Mouse (Mus musculus): ENCODE measurements around the gene Ankrd28.
"Not testable (repeated sequence)": the region's sequence is repeated elsewhere in the genome, so short reads cannot be mapped to it uniquely, and the experiment has no call there.

Gene Ankrd28

GRCm38 (mm10) chr14:31830571-31831369 lies at the start of gene Ankrd28:
Ankrd28 (minus strand) TSS chr14:31830651.
- DNase-seq (ENCODE audit: low spot score in 2 of 2), result peak; percentile 83 to 89

GRCm38 (mm10) chr14:31879456-31879855 lies 49.0 kb upstream of the Ankrd28 start:
- no peak for DNase-seq (ENCODE audit: low spot score in 2 of 2)

DNA sequence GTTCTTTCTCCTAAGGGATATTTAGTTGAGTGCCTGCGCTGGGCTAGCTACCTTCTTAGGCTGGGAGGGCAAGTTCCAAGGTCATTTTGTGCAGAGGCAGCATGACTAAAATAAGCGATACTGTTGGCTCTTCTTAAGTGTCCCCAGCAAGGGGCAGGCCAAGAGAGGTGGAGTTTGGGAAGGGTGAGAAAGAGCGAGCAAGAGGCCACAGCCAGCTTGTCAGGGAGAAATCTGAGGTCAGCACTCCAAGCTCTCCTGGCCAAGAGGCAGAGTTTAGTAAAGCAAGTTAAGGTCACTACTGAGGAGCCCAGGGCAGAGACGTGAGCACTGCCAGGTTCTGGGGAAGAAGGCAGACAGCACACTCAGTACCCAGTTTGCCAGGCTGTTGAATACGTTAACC lies 41.7 kb upstream of the Ankrd28 start:
- DNase-seq (ENCODE audit: low spot score in 2 of 2), result no peak

GRCm38 (mm10) chr14:31870436-31870835 lies 40.0 kb upstream of the Ankrd28 start:
- no peak for DNase-seq (ENCODE audit: low spot score in 2 of 2)

- no peak for DNase-seq (ENCODE audit: low spot score in 2 of 2)
Measured at GRCm38 (mm10) chr14:31868591-31868990, 38.1 kb upstream of the Ankrd28 start.

DNA sequence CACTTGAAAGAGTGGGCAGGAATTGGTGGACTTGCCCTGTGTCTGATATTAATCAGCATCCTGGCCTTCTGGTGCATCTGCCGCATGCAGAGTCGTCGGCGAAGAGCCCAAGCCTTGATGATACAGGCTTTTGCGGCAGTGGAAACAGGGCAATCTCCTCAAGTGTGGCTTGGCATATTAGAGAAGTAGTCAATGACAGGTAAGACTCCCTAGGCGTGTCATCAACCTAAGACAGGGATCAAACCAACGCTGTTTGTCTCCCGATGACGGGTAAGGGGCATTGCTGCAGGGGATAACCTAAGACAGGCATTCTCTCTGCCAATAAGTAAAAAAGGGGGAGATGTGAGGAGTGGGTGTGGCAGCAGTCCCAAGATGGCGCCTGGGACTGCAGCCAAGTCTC lies 35.9 kb upstream of the Ankrd28 start:
- not testable (repeated sequence) for DNase-seq (ENCODE audit: low spot score in 2 of 2)

- no peak for DNase-seq (ENCODE audit: low spot score in 2 of 2)
Measured at GRCm38 (mm10) chr14:31858679-31859078, 28.2 kb upstream of the Ankrd28 start.

- DNase-seq (ENCODE audit: low spot score in 2 of 2), result peak; percentile 31 to 49
Measured at GRCm38 (mm10) chr14:31857096-31857975, 26.9 kb upstream of the Ankrd28 start.

- DNase-seq (ENCODE audit: low spot score in 2 of 2), result peak; percentile 23 to 27
Measured at GRCm38 (mm10) chr14:31856007-31856406, 25.6 kb upstream of the Ankrd28 start.

- peak; percentile 29 to 52 for DNase-seq (ENCODE audit: low spot score in 2 of 2)
Measured at GRCm38 (mm10) chr14:31854667-31855066, 24.2 kb upstream of the Ankrd28 start.

GRCm38 (mm10) chr14:31843571-31843970 lies 13.1 kb upstream of the Ankrd28 start:
- no peak for DNase-seq (ENCODE audit: low spot score in 2 of 2)

DNA sequence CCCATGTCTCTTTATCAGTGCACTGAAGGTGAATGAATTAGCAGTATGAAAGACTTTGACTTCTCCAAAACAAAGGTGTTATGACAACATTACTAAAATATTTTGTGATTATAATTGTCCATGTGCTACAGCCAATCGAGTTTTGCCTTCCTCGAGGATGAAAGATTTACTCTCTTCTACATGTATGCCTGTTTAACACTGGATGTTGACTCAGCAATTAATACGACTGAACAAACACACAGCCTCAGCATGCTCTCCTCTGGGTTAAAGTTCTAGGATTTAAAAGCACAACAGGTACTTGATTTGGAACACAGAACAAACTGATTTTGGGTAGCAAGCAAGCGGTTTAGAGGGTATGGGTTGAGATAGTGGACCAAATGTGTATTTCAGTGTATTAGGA lies 1.6 kb upstream of the Ankrd28 start:
- DNase-seq (ENCODE audit: low spot score in 2 of 2), result no peak

DNA sequence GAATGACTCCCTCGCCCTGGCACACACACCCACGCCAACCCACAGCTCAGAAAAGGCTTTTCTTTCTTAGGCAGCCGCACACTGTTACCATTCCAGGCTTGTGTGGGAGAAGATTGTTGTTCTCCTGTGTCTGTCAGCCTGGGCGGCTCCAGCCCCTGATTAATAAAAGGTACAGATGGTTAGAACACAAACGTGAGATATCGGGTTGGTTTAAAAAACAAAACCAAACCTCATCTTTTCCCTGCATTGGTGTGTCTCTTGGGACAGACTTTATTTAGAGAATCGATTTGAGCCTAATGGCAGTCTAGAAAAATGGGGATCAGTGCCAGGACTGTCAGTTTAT lies 890 bp upstream of the Ankrd28 start:
- peak; percentile 27 to 42 for DNase-seq (ENCODE audit: low spot score in 2 of 2)

DNA sequence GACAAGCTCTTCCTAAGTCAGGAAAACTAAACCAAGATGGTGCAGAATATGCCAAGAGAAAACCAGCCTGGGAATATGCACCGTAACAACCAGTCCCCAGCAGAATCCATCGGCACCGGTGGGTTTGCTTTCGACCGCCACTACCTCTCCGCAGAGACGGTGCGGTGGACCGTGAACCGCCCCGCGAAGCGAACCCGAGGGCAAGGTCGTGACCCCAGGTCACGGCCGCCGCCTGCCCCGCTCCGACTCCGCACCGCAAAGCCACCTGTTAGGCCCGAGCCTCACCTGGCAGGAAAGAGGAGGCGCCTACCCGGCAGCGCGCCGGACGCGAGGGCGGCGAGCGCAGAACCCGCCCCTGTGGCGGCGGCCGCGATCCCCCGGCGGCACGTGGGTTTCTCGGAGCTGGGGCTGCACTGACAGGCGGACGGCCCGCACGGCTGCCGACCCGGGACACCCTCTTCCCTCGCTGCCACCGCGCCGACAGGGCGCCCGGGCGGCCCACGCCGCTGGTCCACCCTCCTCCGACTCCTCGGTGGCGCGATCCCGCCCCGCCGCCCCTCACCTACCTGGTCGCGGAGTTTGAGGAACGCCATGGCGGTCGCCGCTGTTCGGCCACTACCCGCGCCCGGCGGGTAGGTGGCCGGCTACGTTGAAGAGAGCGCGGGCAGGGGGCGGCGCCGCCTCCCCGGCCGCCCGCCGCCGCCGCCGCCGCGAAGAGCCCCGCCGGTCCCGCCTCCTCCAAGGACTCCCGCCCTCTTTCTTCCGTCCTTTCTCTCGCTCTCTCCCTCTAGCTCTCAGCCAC lies 489 bp downstream of the Ankrd28 start:
- peak; percentile 37 to 45 for DNase-seq (ENCODE audit: low spot score in 2 of 2)

DNA sequence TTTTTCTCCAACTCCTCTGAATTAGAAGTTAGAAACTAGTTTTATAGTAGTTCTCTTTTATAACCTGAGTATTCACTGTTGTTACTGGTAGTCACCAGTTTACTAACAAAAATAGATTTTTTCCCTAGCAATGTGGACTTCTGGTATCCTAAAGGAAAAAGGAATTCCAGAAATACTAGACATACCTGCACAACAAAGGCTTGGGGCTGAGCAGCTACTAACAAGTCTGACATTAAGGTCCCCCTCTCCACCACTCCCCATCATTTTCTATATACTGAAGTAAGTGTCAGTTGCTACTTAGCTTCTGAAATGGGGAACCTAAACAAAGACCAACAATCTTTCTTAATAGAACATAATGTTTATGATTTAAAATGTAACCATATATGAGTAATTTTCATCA lies 3.2 kb downstream of the Ankrd28 start:
- no peak for DNase-seq (ENCODE audit: low spot score in 2 of 2)

GRCm38 (mm10) chr14:31809942-31810341 lies 20.5 kb downstream of the Ankrd28 start:
- DNase-seq (ENCODE audit: low spot score in 2 of 2), result no peak

DNA sequence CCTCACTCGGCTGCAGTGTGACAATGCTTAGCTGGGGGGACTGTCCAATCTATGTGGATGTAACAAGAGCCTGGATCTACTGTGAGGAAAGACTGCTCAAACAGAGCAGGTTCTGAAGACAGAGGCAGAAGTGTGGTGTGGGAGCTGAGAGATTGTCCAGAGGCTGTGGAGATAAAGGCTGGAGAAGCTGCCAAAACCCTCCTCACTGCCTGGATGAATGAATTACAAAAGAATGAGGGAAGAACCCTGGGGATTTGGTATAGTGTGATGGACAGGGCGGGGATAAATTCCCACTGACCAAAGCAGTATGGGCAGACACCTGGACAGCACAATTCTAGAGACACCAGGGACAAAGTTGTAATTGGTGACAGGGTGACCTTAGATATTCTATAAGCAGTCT lies 26.7 kb downstream of the Ankrd28 start:
- no peak for DNase-seq (ENCODE audit: low spot score in 2 of 2)

GRCm38 (mm10) chr14:31800976-31801375 lies 29.5 kb downstream of the Ankrd28 start:
- DNase-seq (ENCODE audit: low spot score in 2 of 2), result no peak

- DNase-seq (ENCODE audit: low spot score in 2 of 2), result no peak
Measured at GRCm38 (mm10) chr14:31800446-31800845, 30.0 kb downstream of the Ankrd28 start.

GRCm38 (mm10) chr14:31798937-31799336 lies 31.5 kb downstream of the Ankrd28 start:
- DNase-seq (ENCODE audit: low spot score in 2 of 2), result no peak

- DNase-seq (ENCODE audit: low spot score in 2 of 2), result no peak
Measured at GRCm38 (mm10) chr14:31795535-31795934, 34.9 kb downstream of the Ankrd28 start.

GRCm38 (mm10) chr14:31794776-31795126 lies 35.7 kb downstream of the Ankrd28 start:
- no peak for DNase-seq (ENCODE audit: low spot score in 2 of 2)
